Mouse (Mus musculus) midbrain, embryonic 15.5 days (tissue): ENCODE results near the gene Ank3. TPM values are rescaled to one million over a fixed set of nuclear protein-coding genes. Genes with fewer than 3 reads are reported as not detected.

ENCODE experiments used
- ATAC-seq: fragments of 200-750 bp; cut with Nextera tagmentation; replicated peaks from 2 replicates; pipeline ENCODE4 v1.8.0; 2017; ENCODE audit warnings: moderate TSS enrichment
- H3K27ac ChIP-seq: fragments of 300-500 bp; sonication (generic); 2 replicates; pipeline ENCODE4 v1.5.1; 2015; ENCODE audit warnings: mild to moderate bottlenecking, inconsistent platforms
- H3K27me3 ChIP-seq: fragments of 300-500 bp; sonication (generic); replicated peaks from 2 replicates; pipeline ENCODE4 v1.6.1; 2015; ENCODE audit warnings: inconsistent platforms
- H3K36me3 ChIP-seq: fragments of 300-500 bp; sonication (generic); replicated peaks from 2 replicates; pipeline ENCODE4 v1.6.1; 2015; ENCODE audit warnings: inconsistent platforms
- H3K4me1 ChIP-seq: fragments of 300-500 bp; sonication (generic); 2 replicates; pipeline ENCODE4 v1.6.1; 2015; ENCODE audit warnings: inconsistent platforms
- H3K4me2 ChIP-seq: fragments of 300-500 bp; sonication (generic); 2 replicates; pipeline ENCODE4 v1.6.1; 2015; ENCODE audit warnings: inconsistent platforms, mild to moderate bottlenecking, moderate library complexity
- H3K4me3 ChIP-seq: fragments of 300-500 bp; sonication (generic); 2 replicates; pipeline ENCODE4 v1.5.1; 2015; ENCODE audit warnings: mild to moderate bottlenecking, inconsistent platforms
- H3K9ac ChIP-seq: fragments of 300-500 bp; sonication (generic); 2 replicates; pipeline ENCODE4 v1.6.1; 2015; ENCODE audit warnings: mild to moderate bottlenecking, inconsistent platforms
- H3K9me3 ChIP-seq: fragments of 300-500 bp; sonication (generic); 2 replicates; pipeline ENCODE4 v1.6.1; 2016; ENCODE audit warnings: inconsistent platforms
- WGBS: fragments of 180-500 bp; shearing (Covaris S2); methylation state at CpG from one replicate; pipeline ENCODE4 v1.1.7; 2015; ENCODE audit warnings: mixed read lengths; 5-methylcytosine and 5-hydroxymethylcytosine counted together
- polyA plus RNA-seq: library from polyadenylated mRNA; unstranded; fragments of >200 nt; fragmentation: Nextera tagmentation; extraction: Ambion mirVana; gene quantifications from 2 replicates; pipeline ENCODE4 v1.2.1, GENCODE M21; 2015

The Ank3 gene
- polyA plus RNA-seq, 1 experiment from 2014 or later, result 108 TPM

DNA sequence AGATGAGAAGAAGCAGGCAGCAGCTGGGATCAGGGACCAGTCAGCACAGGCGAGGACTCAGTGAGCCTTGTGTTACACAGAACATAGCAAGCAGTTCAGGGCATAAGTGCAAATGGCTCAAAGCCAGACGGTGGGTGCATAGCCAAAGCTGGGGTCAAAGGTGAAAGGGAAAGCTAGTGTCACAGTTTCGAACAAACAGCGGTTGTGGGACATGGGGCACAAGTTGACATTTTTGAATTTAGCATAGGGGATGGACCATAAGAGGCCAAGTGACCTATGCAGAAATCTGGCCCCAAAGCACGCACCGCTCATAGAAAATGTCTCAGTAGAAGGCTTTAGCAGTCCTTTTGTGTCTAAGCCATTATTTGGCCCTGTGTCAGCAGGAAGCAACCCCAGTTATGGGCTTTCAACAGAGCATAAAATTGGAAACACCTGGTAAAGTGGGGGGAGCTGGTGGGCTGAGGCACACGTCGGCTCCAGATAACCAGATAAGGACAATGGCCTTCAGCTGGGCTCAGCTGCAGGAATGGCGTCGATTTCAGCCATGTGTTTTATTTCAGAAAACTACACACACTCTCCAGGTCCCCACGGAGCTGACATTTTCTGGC lies 185.4 kb downstream of the Ank3 start:
- Histone ChIP-seq H3K27me3 (no peaks in the 10 kb centered on the region), H3K4me1 (peaks cover 21% of the 10 kb centered on the region), H3K4me3 (no peak overlapping the region), H3K9me3 (no peaks in the 10 kb centered on the region), H3K9ac (no peak overlapping the region), H3K4me2 (no peak overlapping the region), H3K27ac (peak overlapping the region; percentile 43), H3K36me3 (no peaks in the 10 kb centered on the region)
- 25% methylated on average over 11 of the region's 11 CpGs for WGBS
- peak; percentile 43 for ATAC-seq

DNA sequence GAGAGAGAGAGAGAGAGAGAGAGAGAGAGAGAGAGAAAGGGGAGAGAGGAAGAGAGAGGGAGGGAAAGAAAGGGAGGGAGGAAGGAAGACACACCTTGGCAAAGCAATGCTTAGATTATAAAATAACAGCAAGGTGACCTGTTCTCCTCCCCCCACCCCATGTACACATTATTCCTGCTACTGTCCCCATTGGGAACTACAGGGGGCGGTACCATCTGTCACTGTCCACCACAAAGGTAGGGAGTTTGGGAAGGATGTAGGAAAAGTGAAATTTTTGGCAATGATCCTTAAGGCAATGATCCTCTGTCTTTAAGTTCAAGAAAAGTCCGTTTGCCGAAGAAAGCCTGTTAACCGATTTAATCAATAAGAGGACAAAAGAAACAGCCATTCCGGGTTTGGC lies 186.0 kb downstream of the Ank3 start:
- 0 out of 2 replicates have a peak, but pooled peaks have one; percentile 19 for ATAC-seq
- no peak overlapping the region for H3K4me3 ChIP-seq
- no peak overlapping the region for H3K4me2 ChIP-seq
- no peaks in the 10 kb centered on the region for H3K27me3 ChIP-seq
- H3K4me1 ChIP-seq, result peaks cover 18% of the 10 kb centered on the region
- H3K27ac ChIP-seq, result peak overlapping the region; percentile 8; the same call in 1 of the 2 replicates
- H3K36me3 ChIP-seq, result no peaks in the 10 kb centered on the region
- H3K9ac ChIP-seq, result no peak overlapping the region
- H3K9me3 ChIP-seq, result no peaks in the 10 kb centered on the region
- WGBS, result 81% methylated on average over 5 of the region's 5 CpGs

GRCm38 (mm10) chr10:69585271-69585670 lies 186.7 kb downstream of the Ank3 start:
- no peaks in the 10 kb centered on the region for H3K9me3 ChIP-seq
- no peak overlapping the region for H3K4me2 ChIP-seq
- no peak for ATAC-seq
- peaks cover 17% of the 10 kb centered on the region for H3K4me1 ChIP-seq
- WGBS, result 92% methylated on average over 3 of the region's 3 CpGs
- H3K9ac ChIP-seq, result no peak overlapping the region
- no peak overlapping the region for H3K27ac ChIP-seq
- no peaks in the 10 kb centered on the region for H3K36me3 ChIP-seq
- H3K27me3 ChIP-seq, result no peaks in the 10 kb centered on the region
- H3K4me3 ChIP-seq, result no peak overlapping the region

DNA sequence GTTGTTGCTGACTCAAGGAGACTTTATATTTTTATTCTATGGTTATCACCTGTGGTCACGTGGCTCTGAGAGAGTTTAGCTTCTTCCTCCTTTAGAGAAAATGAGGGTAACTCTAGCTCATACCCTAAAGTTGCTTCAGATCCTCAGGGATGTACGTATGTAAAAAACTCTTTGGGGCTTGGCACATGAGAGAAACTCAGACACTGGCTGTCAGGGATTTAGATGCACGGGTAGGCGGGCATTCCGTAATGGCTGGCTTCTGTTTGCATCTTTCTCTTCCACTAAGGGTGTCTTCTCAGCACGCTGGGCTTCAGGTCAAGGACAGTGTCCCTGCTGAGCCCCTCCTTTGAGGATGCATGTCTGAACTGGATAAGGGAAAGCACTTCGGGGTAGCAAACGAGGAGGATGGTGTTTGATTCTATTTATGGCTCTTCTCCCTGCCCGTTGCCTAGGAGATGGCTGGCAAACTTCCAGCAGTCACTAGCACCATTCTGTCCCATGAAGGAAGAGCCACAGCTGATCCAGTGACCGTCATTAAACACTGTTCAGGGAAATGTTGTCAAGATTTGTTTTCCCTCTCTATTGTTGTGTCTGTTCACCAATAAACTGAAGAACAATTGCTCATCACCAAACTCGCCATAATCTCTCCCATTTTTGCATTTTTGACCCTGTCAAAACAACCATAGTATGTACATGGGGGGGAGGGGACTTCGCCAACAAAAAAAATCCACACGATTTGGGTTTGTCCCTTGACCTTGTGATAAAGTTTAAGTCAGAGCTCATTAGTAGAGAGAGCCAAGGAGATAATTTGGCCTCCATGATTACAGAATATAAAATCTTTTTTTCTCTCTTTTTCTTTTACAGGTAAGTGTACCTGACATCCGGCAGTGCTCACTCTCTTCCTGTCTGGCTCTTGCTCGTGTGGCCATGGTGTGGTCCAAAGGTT lies 195.9 kb downstream of the Ank3 start:
- no peak overlapping the region for H3K9ac ChIP-seq
- H3K4me2 ChIP-seq, result peak overlapping the region; percentile 36
- no peak overlapping the region for H3K4me3 ChIP-seq
- 33% methylated on average over 15 of the region's 15 CpGs for WGBS
- H3K36me3 ChIP-seq, result no peaks in the 10 kb centered on the region
- peak; percentile 88 for ATAC-seq
- peak overlapping the region; percentile 73 for H3K27ac ChIP-seq
- H3K9me3 ChIP-seq, result no peaks in the 10 kb centered on the region
- H3K27me3 ChIP-seq, result no peaks in the 10 kb centered on the region
- peaks cover 36% of the 10 kb centered on the region for H3K4me1 ChIP-seq

DNA sequence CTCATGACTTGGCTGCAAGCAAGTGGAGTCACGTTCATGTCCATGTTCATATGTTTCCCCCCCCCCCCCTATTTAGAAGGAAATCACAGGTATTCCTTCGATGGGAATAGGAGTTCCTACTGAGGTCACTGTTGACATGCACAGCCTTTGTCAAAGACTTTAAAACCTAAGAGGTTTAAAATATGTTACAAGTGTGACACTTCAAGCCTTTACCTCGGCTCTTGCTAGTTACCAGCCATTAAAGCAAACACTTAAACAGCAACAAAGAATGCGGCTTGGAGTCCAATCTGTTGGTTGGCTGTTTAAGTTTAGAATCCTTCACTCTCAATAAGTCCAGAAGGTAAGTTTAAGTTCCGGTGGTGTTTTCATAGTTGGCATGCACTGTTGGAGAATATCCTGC lies 196.9 kb downstream of the Ank3 start:
- no peak for ATAC-seq
- Histone ChIP-seq H3K4me1 (peaks cover 34% of the 10 kb centered on the region), H3K4me3 (no peak overlapping the region), H3K27me3 (no peaks in the 10 kb centered on the region), H3K27ac (no peak overlapping the region), H3K4me2 (no peak overlapping the region), H3K9me3 (no peaks in the 10 kb centered on the region), H3K9ac (no peak overlapping the region), H3K36me3 (no peaks in the 10 kb centered on the region)
- WGBS, result 90% methylated on average over 5 of the region's 5 CpGs

DNA sequence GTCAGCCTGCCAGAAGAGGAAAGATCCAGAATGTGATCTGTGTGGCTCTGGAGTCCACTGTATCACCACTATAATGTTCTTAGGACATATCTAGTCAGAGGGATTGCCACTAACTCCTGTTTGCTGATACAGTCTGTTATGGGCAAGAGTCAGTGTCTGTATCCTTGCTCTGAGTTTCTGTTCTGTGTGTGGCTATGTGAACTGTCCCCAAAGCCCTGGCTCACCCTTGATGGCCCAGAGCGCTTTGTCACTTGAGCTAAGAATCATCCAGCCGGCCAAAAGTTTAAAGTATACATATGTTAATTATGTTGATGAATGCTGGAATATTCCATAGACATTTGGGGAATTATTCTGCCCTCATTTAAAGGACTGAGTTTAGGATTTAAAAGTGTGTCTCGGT lies 202.9 kb downstream of the Ank3 start:
- WGBS, result 81% methylated on average over 3 of the region's 3 CpGs
- H3K4me1 ChIP-seq, result peaks cover 27% of the 10 kb centered on the region
- H3K9me3 ChIP-seq, result no peaks in the 10 kb centered on the region
- H3K4me3 ChIP-seq, result no peak overlapping the region
- no peak overlapping the region for H3K4me2 ChIP-seq
- no peak for ATAC-seq
- no peak overlapping the region for H3K9ac ChIP-seq
- no peaks in the 10 kb centered on the region for H3K36me3 ChIP-seq
- no peak overlapping the region for H3K27ac ChIP-seq
- H3K27me3 ChIP-seq, result no peaks in the 10 kb centered on the region

- WGBS, result 79% methylated on average over 1 of the region's 1 CpGs
- H3K4me2 ChIP-seq, result no peak overlapping the region
- H3K4me3 ChIP-seq, result no peak overlapping the region
- no peaks in the 10 kb centered on the region for H3K9me3 ChIP-seq
- no peak for ATAC-seq
- peaks cover 33% of the 10 kb centered on the region for H3K4me1 ChIP-seq
- H3K9ac ChIP-seq, result no peak overlapping the region
- no peak overlapping the region for H3K27ac ChIP-seq
- no peaks in the 10 kb centered on the region for H3K27me3 ChIP-seq
- no peaks in the 10 kb centered on the region for H3K36me3 ChIP-seq
Measured at GRCm38 (mm10) chr10:69602711-69603110, 204.1 kb downstream of the Ank3 start.

DNA sequence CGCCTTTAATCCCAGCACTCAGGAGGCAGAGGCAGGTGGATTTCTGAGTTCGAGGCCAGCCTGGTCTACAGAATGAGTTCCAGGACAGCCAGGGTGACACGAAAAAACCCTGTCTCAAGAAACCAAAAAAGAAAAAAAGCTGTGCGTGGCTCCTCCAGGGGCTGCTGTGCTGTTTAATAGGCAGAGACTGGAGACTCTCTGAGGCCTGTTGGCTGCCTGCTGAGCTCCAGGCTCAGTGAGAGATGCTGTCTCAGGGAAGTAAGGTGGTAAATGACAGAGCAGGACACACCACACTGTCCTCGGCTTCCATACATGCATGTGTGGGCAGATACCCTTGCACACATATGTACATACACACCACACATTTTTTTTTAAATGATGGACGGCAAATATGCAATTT lies 206.0 kb downstream of the Ank3 start:
- Histone ChIP-seq H3K9ac (no peak overlapping the region), H3K4me1 (peaks cover 43% of the 10 kb centered on the region), H3K9me3 (no peaks in the 10 kb centered on the region), H3K36me3 (no peaks in the 10 kb centered on the region), H3K4me3 (no peak overlapping the region), H3K27me3 (no peaks in the 10 kb centered on the region), H3K27ac (peak overlapping the region; percentile 55; the same call in 1 of the 2 replicates), H3K4me2 (no peak overlapping the region)
- ATAC-seq, result no peak
- WGBS, result 73% methylated on average over 6 of the region's 6 CpGs

GRCm38 (mm10) chr10:69605211-69605610 lies 206.6 kb downstream of the Ank3 start:
- Histone ChIP-seq H3K27ac (peak overlapping the region; percentile 55), H3K27me3 (no peaks in the 10 kb centered on the region), H3K4me2 (peak overlapping the region; percentile 12; the same call in 1 of the 2 replicates), H3K9ac (no peak overlapping the region), H3K9me3 (no peaks in the 10 kb centered on the region), H3K4me3 (no peak overlapping the region), H3K4me1 (peaks cover 43% of the 10 kb centered on the region), H3K36me3 (no peaks in the 10 kb centered on the region)
- WGBS, result 35% methylated on average over 12 of the region's 12 CpGs
- no peak for ATAC-seq

DNA sequence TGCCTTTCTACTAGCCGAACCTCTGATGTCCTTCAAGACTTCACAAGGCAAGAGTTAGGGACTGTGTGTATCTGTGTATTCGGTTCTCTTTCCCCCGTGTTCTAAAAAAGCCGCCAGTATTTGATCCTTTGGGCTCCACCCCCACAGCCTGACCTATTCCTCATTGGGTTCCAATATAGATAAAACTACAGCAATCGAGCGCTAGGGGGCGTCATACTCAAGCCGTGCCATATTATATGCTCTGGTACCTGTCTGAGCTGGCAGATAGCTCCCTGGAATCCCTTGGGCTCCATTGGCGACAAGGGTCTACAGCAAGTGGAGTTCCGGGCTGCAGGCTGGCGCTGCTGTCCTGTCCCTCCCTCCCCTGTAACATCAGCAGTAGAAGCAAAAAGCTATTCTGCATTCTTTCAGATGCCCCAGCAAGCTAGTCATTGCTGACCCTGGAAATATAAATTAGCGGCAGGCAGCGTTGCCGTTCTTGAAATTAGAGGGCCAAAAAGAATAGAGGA lies 209.1 kb downstream of the Ank3 start:
- no peak for ATAC-seq
- Histone ChIP-seq H3K27ac (peak overlapping the region; percentile 62), H3K27me3 (no peaks in the 10 kb centered on the region), H3K4me3 (no peak overlapping the region), H3K4me2 (no peak overlapping the region), H3K9me3 (no peaks in the 10 kb centered on the region), H3K9ac (no peak overlapping the region), H3K36me3 (no peaks in the 10 kb centered on the region), H3K4me1 (peaks cover 42% of the 10 kb centered on the region)
- 66% methylated on average over 14 of the region's 14 CpGs for WGBS

- WGBS, result 89% methylated on average over 3 of the region's 3 CpGs
- H3K4me1 ChIP-seq, result peaks cover 21% of the 10 kb centered on the region
Measured at GRCm38 (mm10) chr10:69611314-69611713, 212.7 kb downstream of the Ank3 start.

GRCm38 (mm10) chr10:69611839-69612340 lies 213.3 kb downstream of the Ank3 start:
- Histone ChIP-seq H3K9ac (no peak overlapping the region), H3K4me1 (peaks cover 17% of the 10 kb centered on the region), H3K36me3 (no peaks in the 10 kb centered on the region), H3K27me3 (no peaks in the 10 kb centered on the region), H3K4me2 (no peak overlapping the region), H3K9me3 (no peaks in the 10 kb centered on the region), H3K27ac (0 out of 2 replicates have a peak overlapping the region, but pooled peaks have one; percentile 11), H3K4me3 (no peak overlapping the region)
- 64% methylated on average over 5 of the region's 5 CpGs for WGBS
- ATAC-seq, result peak; percentile 50

More at GRCm38 (mm10) chr10:69611314-69611713, 212.7 kb downstream of the Ank3 start:
- no peak for ATAC-seq
- H3K9me3 ChIP-seq, result no peaks in the 10 kb centered on the region
- no peak overlapping the region for H3K9ac ChIP-seq
- no peak overlapping the region for H3K4me2 ChIP-seq
- H3K27ac ChIP-seq, result 0 out of 2 replicates have a peak overlapping the region, but pooled peaks have one; percentile 11
- no peaks in the 10 kb centered on the region for H3K27me3 ChIP-seq
- H3K4me3 ChIP-seq, result no peak overlapping the region
- no peaks in the 10 kb centered on the region for H3K36me3 ChIP-seq
